Mouse (Mus musculus) kidney, embryonic 16.5 days (tissue): ENCODE data around the gene Slc11a1. TPM values are rescaled to one million over a fixed set of nuclear protein-coding genes. Genes with fewer than 3 reads are reported as not detected.
"Not testable (repeated sequence)": the region's sequence is repeated elsewhere in the genome, so short reads cannot be mapped to it uniquely, and the experiment has no call there.

Experiments used
- ATAC-seq: fragments of 200-750 bp; cut with Nextera tagmentation; 2 replicates; pipeline ENCODE4 v1.8.0; 2017; ENCODE audit warnings: moderate TSS enrichment; ENCODE audit not compliant: low FRiP score, low TSS enrichment
- H3K27ac ChIP-seq: fragments of 300-500 bp; sonication (generic); 2 replicates; pipeline ENCODE4 v1.5.1; 2014; ENCODE audit warnings: low read length
- H3K27me3 ChIP-seq: fragments of 300-500 bp; sonication (generic); 2 replicates; pipeline ENCODE4 v1.6.1; 2014; ENCODE audit warnings: low read length, control low read depth, mixed read lengths; ENCODE audit not compliant: insufficient read depth
- H3K36me3 ChIP-seq: fragments of 300-500 bp; sonication (generic); 2 replicates; pipeline ENCODE4 v1.6.1; 2014; ENCODE audit warnings: low read length, control low read depth, mixed read lengths; ENCODE audit not compliant: insufficient read depth
- H3K4me1 ChIP-seq: fragments of 300-500 bp; sonication (generic); 2 replicates; pipeline ENCODE4 v1.6.1; 2014; ENCODE audit warnings: low read length, control low read depth, mixed read lengths; ENCODE audit not compliant: insufficient read depth
- H3K4me2 ChIP-seq: fragments of 300-500 bp; sonication (generic); replicated peaks from 2 replicates; pipeline ENCODE4 v1.6.1; 2014; ENCODE audit warnings: low read depth, low read length
- H3K4me3 ChIP-seq: fragments of 300-500 bp; sonication (generic); 2 replicates; pipeline ENCODE4 v1.5.1; 2014; ENCODE audit warnings: mild to moderate bottlenecking, low read length
- H3K9ac ChIP-seq: fragments of 300-500 bp; sonication (generic); replicated peaks from 2 replicates; pipeline ENCODE4 v1.6.1; 2014; ENCODE audit warnings: low read length
- H3K9me3 ChIP-seq: fragments of 300-500 bp; sonication (generic); 2 replicates; pipeline ENCODE4 v1.6.1; 2016; ENCODE audit warnings: low read length, control low read depth
- WGBS: fragments of 180-500 bp; shearing (Covaris S2); extraction: QIAGEN DNeasy Blood & Tissue Kit; methylation state at CpG from one replicate; pipeline ENCODE4 v1.1.7; 2014; 5-methylcytosine and 5-hydroxymethylcytosine counted together
- polyA plus RNA-seq: library from polyadenylated mRNA; unstranded; fragments of >200 nt; fragmentation: Nextera tagmentation; extraction: Ambion mirVana; gene quantifications from 2 replicates; pipeline ENCODE4 v1.2.1, GENCODE M21; 2015

The Slc11a1 gene
- polyA plus RNA-seq, 1 experiment from 2014 or later = 5.4 TPM

GRCm38 (mm10) chr1:74337241-74337771 is 37.7 kb upstream of the Slc11a1 start:
- ATAC-seq = no peak
- no peaks in the 10 kb centered on the region for H3K9me3 ChIP-seq
- H3K36me3 ChIP-seq = 0 out of 2 replicates have a peak, but pooled peaks cover 2% of the 10 kb centered on the region
- no peaks in the 10 kb centered on the region for H3K27me3 ChIP-seq
- WGBS = 80% methylated on average over 3 of the region's 3 CpGs
- H3K4me3 ChIP-seq = no peak overlapping the region
- H3K4me1 ChIP-seq = peaks cover 12% of the 10 kb centered on the region
- no peak overlapping the region for H3K4me2 ChIP-seq
- H3K9ac ChIP-seq = no peak overlapping the region
- no peak overlapping the region for H3K27ac ChIP-seq

GRCm38 (mm10) chr1:74338013-74338412 is 37.0 kb upstream of the Slc11a1 start:
- Histone ChIP-seq H3K36me3 (0 out of 2 replicates have a peak, but pooled peaks cover 2% of the 10 kb centered on the region), H3K4me2 (no peak overlapping the region), H3K4me1 (peaks cover 15% of the 10 kb centered on the region), H3K27ac (no peak overlapping the region), H3K4me3 (no peak overlapping the region), H3K9me3 (no peaks in the 10 kb centered on the region), H3K27me3 (no peaks in the 10 kb centered on the region), H3K9ac (no peak overlapping the region)
- no peak for ATAC-seq
- WGBS = 79% methylated on average over 5 of the region's 5 CpGs

GRCm38 (mm10) chr1:74338626-74339025 is 36.4 kb upstream of the Slc11a1 start:
- no peak for ATAC-seq
- 59% methylated on average over 4 of the region's 4 CpGs for WGBS
- no peaks in the 10 kb centered on the region for H3K9me3 ChIP-seq
- H3K4me1 ChIP-seq = peaks cover 14% of the 10 kb centered on the region
- H3K36me3 ChIP-seq = 0 out of 2 replicates have a peak, but pooled peaks cover 2% of the 10 kb centered on the region
- H3K9ac ChIP-seq = no peak overlapping the region
- no peaks in the 10 kb centered on the region for H3K27me3 ChIP-seq
- no peak overlapping the region for H3K27ac ChIP-seq
- no peak overlapping the region for H3K4me3 ChIP-seq
- no peak overlapping the region for H3K4me2 ChIP-seq

- 0 out of 2 replicates have a peak, but pooled peaks cover 2% of the 10 kb centered on the region for H3K36me3 ChIP-seq
- no peak overlapping the region for H3K4me2 ChIP-seq
- H3K9me3 ChIP-seq = no peaks in the 10 kb centered on the region
- peaks cover 21% of the 10 kb centered on the region for H3K4me1 ChIP-seq
- H3K4me3 ChIP-seq = no peak overlapping the region
- H3K27ac ChIP-seq = no peak overlapping the region
- 81% methylated on average over 9 of the region's 9 CpGs for WGBS
- no peak overlapping the region for H3K9ac ChIP-seq
- ATAC-seq = no peak
- H3K27me3 ChIP-seq = no peaks in the 10 kb centered on the region
These were observed 35.1 kb upstream of the Slc11a1 start for GRCm38 (mm10) chr1:74339917-74340316.

- H3K36me3 ChIP-seq = 0 out of 2 replicates have a peak, but pooled peaks cover 2% of the 10 kb centered on the region
- H3K9ac ChIP-seq = no peak overlapping the region
- ATAC-seq = no peak
- peaks cover 21% of the 10 kb centered on the region for H3K4me1 ChIP-seq
- WGBS = 91% methylated on average over 6 of the region's 6 CpGs
- H3K9me3 ChIP-seq = no peaks in the 10 kb centered on the region
- no peak overlapping the region for H3K4me2 ChIP-seq
- no peaks in the 10 kb centered on the region for H3K27me3 ChIP-seq
- no peak overlapping the region for H3K27ac ChIP-seq
- no peak overlapping the region for H3K4me3 ChIP-seq
These were observed 34.6 kb upstream of the Slc11a1 start for GRCm38 (mm10) chr1:74340361-74340764.

- H3K36me3 ChIP-seq, H3K27me3 ChIP-seq, ATAC-seq, H3K9ac ChIP-seq, H3K9me3 ChIP-seq, H3K4me3 ChIP-seq, H3K27ac ChIP-seq, H3K4me2 ChIP-seq: not testable (repeated sequence)
- WGBS = 91% methylated on average over 4 of the region's 4 CpGs
- peaks cover 21% of the 10 kb centered on the region for H3K4me1 ChIP-seq
These were observed 34.0 kb upstream of the Slc11a1 start for GRCm38 (mm10) chr1:74340992-74341391.

- Histone ChIP-seq H3K36me3 (no peaks in the 10 kb centered on the region), H3K4me2 (no peak overlapping the region), H3K4me1 (peaks cover 21% of the 10 kb centered on the region), H3K9me3 (no peaks in the 10 kb centered on the region), H3K27ac (no peak overlapping the region), H3K9ac (no peak overlapping the region), H3K27me3 (no peaks in the 10 kb centered on the region), H3K4me3 (no peak overlapping the region)
- 75% methylated on average over 7 of the region's 7 CpGs for WGBS
- ATAC-seq = no peak
These were observed 33.1 kb upstream of the Slc11a1 start for GRCm38 (mm10) chr1:74341898-74342297.

GRCm38 (mm10) chr1:74342308-74342707 is 32.7 kb upstream of the Slc11a1 start:
- Histone ChIP-seq H3K9ac (no peak overlapping the region), H3K27ac (peak overlapping the region; percentile 87), H3K4me3 (no peak overlapping the region), H3K4me2 (no peak overlapping the region), H3K36me3 (no peaks in the 10 kb centered on the region), H3K9me3 (no peaks in the 10 kb centered on the region), H3K4me1 (peaks cover 21% of the 10 kb centered on the region), H3K27me3 (no peaks in the 10 kb centered on the region)
- 82% methylated on average over 1 of the region's 1 CpGs for WGBS
- ATAC-seq = no peak

- Histone ChIP-seq H3K4me1 (peaks cover 21% of the 10 kb centered on the region), H3K4me3 (no peak overlapping the region), H3K9ac (no peak overlapping the region), H3K27me3 (no peaks in the 10 kb centered on the region), H3K36me3 (no peaks in the 10 kb centered on the region), H3K27ac (peak overlapping the region; percentile 87), H3K9me3 (no peaks in the 10 kb centered on the region), H3K4me2 (no peak overlapping the region)
- ATAC-seq = peak; percentile 84
- WGBS = 45% methylated on average over 5 of the region's 5 CpGs
These were observed 31.8 kb upstream of the Slc11a1 start for GRCm38 (mm10) chr1:74343161-74343560.

GRCm38 (mm10) chr1:74344163-74344916 is 30.7 kb upstream of the Slc11a1 start:
- peaks cover 1% of the 10 kb centered on the region; the same call in 1 of the 2 replicates for H3K36me3 ChIP-seq
- H3K9ac ChIP-seq = no peak overlapping the region
- H3K9me3 ChIP-seq = no peaks in the 10 kb centered on the region
- peak overlapping the region; percentile 87; the same call in 1 of the 2 replicates for H3K27ac ChIP-seq
- H3K4me2 ChIP-seq = no peak overlapping the region
- peaks cover 21% of the 10 kb centered on the region for H3K4me1 ChIP-seq
- WGBS = 74% methylated on average over 11 of the region's 11 CpGs
- no peak overlapping the region for H3K4me3 ChIP-seq
- no peak for ATAC-seq
- no peaks in the 10 kb centered on the region for H3K27me3 ChIP-seq
